In genomic region chr3:146047704-146048207, GRCm38 (mm10) we compare ENCODE assay signal across 8 mouse cellular contexts.
DNase-seq lines count a peak whose midpoint lies in the region; ATAC-seq lines count a peak whose summit lies in the region.

No protein-coding gene starts in this region.

- peak overlapping the region; percentile 44 for H3K4me2 ChIP-seq in heart, embryonic 16.5 days (ENCODE audit: low read depth, low read length)

- no peaks in the 10 kb centered on the region for H3K9me3 ChIP-seq in heart, embryonic 16.5 days (replicated peaks; ENCODE audit: control insufficient read depth, low read length)
- no peaks in the 10 kb centered on the region for H3K9me3 ChIP-seq in megakaryocyte, embryonic 14.5 days

- H3K4me3 ChIP-seq in heart, embryonic 16.5 days (ENCODE audit: low read length): peak overlapping the region; percentile 20; the same call in 1 of the 2 replicates
- peak overlapping the region; percentile 83 for H3K4me3 ChIP-seq in megakaryocyte, embryonic 14.5 days (replicated peaks)

- no peaks in the 10 kb centered on the region for H3K27me3 ChIP-seq in heart, embryonic 16.5 days (ENCODE audit: control insufficient read depth, insufficient read depth, low read length)
- H3K27me3 ChIP-seq in megakaryocyte, embryonic 14.5 days (replicated peaks): peaks cover 10% of the 10 kb centered on the region

- ATAC-seq in heart, embryonic 16.5 days (replicated peaks; ENCODE audit: extremely low read depth, insufficient read depth, low FRiP score): peak; percentile 21

- no peaks in the 10 kb centered on the region for H3K36me3 ChIP-seq in heart, embryonic 16.5 days (ENCODE audit: control insufficient read depth, insufficient read depth)
- H3K36me3 ChIP-seq in megakaryocyte, embryonic 14.5 days (replicated peaks; ENCODE audit: low read length): no peaks in the 10 kb centered on the region

- peak; percentile 7 for DNase-seq in layer of hippocampus, adult 9-11 months
- no peak for DNase-seq in layer of hippocampus, adult 9-10 months (ENCODE audit: low spot score)
- peak; percentile 22 for DNase-seq in c-Kit-positive CD71-positive TER-119-negative erythroid progenitor cells, embryonic 14.5 days (ENCODE audit: low read depth)
- peak; percentile 65 to 80 for DNase-seq in kidney, postnatal 4 days
- peak; percentile 28 for DNase-seq in testis, postnatal 14 days (ENCODE audit: low spot score)
- DNase-seq in left cerebral cortex, adult 9 months (ENCODE audit: low spot score in 2 of 2): no peak

- 13% methylated on average over 15 of the region's 15 CpGs for WGBS in heart, embryonic 16.5 days

- peaks cover 21% of the 10 kb centered on the region for H3K4me1 ChIP-seq in heart, embryonic 16.5 days (ENCODE audit: control insufficient read depth, insufficient read depth, low read length)
- peaks cover 19% of the 10 kb centered on the region for H3K4me1 ChIP-seq in megakaryocyte, embryonic 14.5 days

- H3K27ac ChIP-seq in heart, embryonic 16.5 days (ENCODE audit: low read length): 0 out of 2 replicates have a peak overlapping the region, but pooled peaks have one; percentile 7

- no peak overlapping the region for H3K9ac ChIP-seq in heart, embryonic 16.5 days (ENCODE audit: low read length)

Comparison
In these comparisons a context has a peak if more than half of its experiments do, and no peak if none do; other contexts are left out.
1. DNase-seq: peak in layer of hippocampus, adult 9-11 months (single experiment), c-Kit-positive CD71-positive TER-119-negative erythroid progenitor cells, embryonic 14.5 days (single experiment), kidney, postnatal 4 days (2 of 2) and testis, postnatal 14 days (single experiment); none in layer of hippocampus, adult 9-10 months (single experiment) and left cerebral cortex, adult 9 months (0 of 2).